Mouse (Mus musculus) layer of hippocampus, postnatal 36 days (tissue): ENCODE data around the gene Efna1. TPM values are rescaled to one million over a fixed set of nuclear protein-coding genes. Genes with fewer than 3 reads are reported as not detected.

Experiments
- microRNA-seq, 2 experiments: library from miRNA; unstranded; fragments of <30 nt; microRNA quantifications; one replicate each; pipeline ENCODE4 v1.2.0; 2021
- total RNA-seq, 2 experiments: library from RNA; stranded (reverse); gene quantifications; 2 replicates each; pipeline ENCODE4 v1.2.3; 2021

The Efna1 gene
- total RNA-seq, 2 experiments from 2014 or later = 8.8 to 9.9 TPM

Small RNA genes lying within 50 kb of the gene (microRNA-seq; reads per million reads assigned to microRNA genes)
- gene Mir92b = 5,860 to 9,987 reads per million in 2 experiments

Other genes starting within 250 kb of the Efna1 start
- gene Rusc1, start 187.8 kb downstream of the Efna1 start, total RNA-seq = 100 to 1,000 TPM; 129 to 137 TPM
- not detected for gene Gm43738, start 180.0 kb downstream of the Efna1 start, total RNA-seq
- 10 to 100 TPM; 78.8 to 80.0 TPM for gene Fdps, start 179.2 kb downstream of the Efna1 start, total RNA-seq
- gene Pklr, start 145.0 kb downstream of the Efna1 start, total RNA-seq = not detected
- gene Hcn3, start 120.9 kb downstream of the Efna1 start, total RNA-seq = 10 to 100 TPM; 11.8 to 12.1 TPM
- gene Clk2, start 116.3 kb downstream of the Efna1 start, total RNA-seq = 10 to 100 TPM; 52.0 to 53.4 TPM
- 10 to 100 TPM; 66.8 to 71.9 TPM for gene Scamp3, start 103.7 kb downstream of the Efna1 start, total RNA-seq
- gene Fam189b, start 98.0 kb downstream of the Efna1 start, total RNA-seq = 10 to 100 TPM; 57.8 to 71.0 TPM
- gene Gba, start 78.2 kb downstream of the Efna1 start, total RNA-seq = 10 to 100 TPM; 57.0 to 61.9 TPM
- gene Thbs3, start 66.0 kb downstream of the Efna1 start, total RNA-seq = 10 to 100 TPM; 37.7 to 38.1 TPM
- gene Mtx1, start 54.1 kb downstream of the Efna1 start, total RNA-seq = 10 to 100 TPM; 89.5 to 93.8 TPM
- 1 to 10 TPM in 1 of 2 experiments, under 1 TPM in 1; 0.61 to 1.0 TPM for gene Muc1, start 52.1 kb downstream of the Efna1 start, total RNA-seq
- gene Krtcap2, start 35.2 kb downstream of the Efna1 start, total RNA-seq = 10 to 100 TPM; 71.4 to 86.2 TPM
- 10 to 100 TPM; 86.7 to 93.7 TPM for gene Trim46, start 34.8 kb downstream of the Efna1 start, total RNA-seq
- gene Dpm3, start 21.8 kb downstream of the Efna1 start, total RNA-seq = 10 to 100 TPM; 50.4 to 65.2 TPM
- gene Slc50a1, start 10.6 kb downstream of the Efna1 start, total RNA-seq = 10 to 100 TPM; 44.0 to 47.1 TPM
- 10 to 100 TPM; 67.0 to 69.9 TPM for gene Efna3, start 41.8 kb upstream of the Efna1 start, total RNA-seq
- under 1 TPM; 0.56 to 0.62 TPM for gene Efna4, start 56.9 kb upstream of the Efna1 start, total RNA-seq
- gene Adam15, start 68.9 kb upstream of the Efna1 start, total RNA-seq = 100 to 1,000 TPM; 108 to 123 TPM
- gene Dcst2, start 80.8 kb upstream of the Efna1 start, total RNA-seq = under 1 TPM in 1 of 2 experiments, not detected in 1; 0.43 TPM
- not detected for gene Dcst1, start 84.1 kb upstream of the Efna1 start, total RNA-seq
- 10 to 100 TPM; 15.1 to 16.1 TPM for gene Zbtb7b, start 113.6 kb upstream of the Efna1 start, total RNA-seq
- 1 to 10 TPM; 4.6 to 6.3 TPM for gene Lenep, start 121.7 kb upstream of the Efna1 start, total RNA-seq
- 10 to 100 TPM; 35.8 to 39.2 TPM for gene Flad1, start 130.7 kb upstream of the Efna1 start, total RNA-seq
- 1 to 10 TPM; 3.1 TPM for gene Cks1b, start 137.2 kb upstream of the Efna1 start, total RNA-seq
- 10 to 100 TPM; 12.1 to 12.4 TPM for gene Shc1, start 137.3 kb upstream of the Efna1 start, total RNA-seq
- 10 to 100 TPM; 59.4 to 64.8 TPM for gene Pygo2, start 149.1 kb upstream of the Efna1 start, total RNA-seq
- 10 to 100 TPM; 38.3 to 43.4 TPM for gene Pbxip1, start 155.6 kb upstream of the Efna1 start, total RNA-seq
- gene Pmvk, start 173.4 kb upstream of the Efna1 start, total RNA-seq = 10 to 100 TPM; 28.3 to 28.4 TPM
- gene Kcnn3, start 239.0 kb upstream of the Efna1 start, total RNA-seq = 10 to 100 TPM; 24.4 to 29.0 TPM